Mouse (Mus musculus): ENCODE data around the gene Kctd21.

Gene Kctd21

DNA sequence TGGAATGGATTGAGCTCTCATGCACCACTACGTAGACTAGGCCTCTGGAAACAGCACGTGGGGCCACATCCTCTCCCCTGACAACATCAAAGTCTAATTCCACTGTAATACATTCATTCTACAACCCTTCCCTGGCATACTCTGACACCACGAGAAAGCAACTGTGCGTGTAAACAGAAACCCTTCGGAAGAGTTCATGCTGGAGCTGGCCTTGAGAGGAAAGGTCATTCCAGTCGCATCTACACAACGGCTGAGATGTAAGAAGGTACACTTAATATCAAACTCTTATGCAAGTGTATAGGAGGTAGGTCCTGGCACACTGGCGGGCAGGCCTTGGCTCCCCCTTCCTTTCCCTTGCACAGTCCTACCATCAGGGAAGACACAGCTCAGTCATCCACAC lies 7.8 kb upstream of the Kctd21 start:
- DNase-seq (ENCODE audit: low read depth): no peak

DNA sequence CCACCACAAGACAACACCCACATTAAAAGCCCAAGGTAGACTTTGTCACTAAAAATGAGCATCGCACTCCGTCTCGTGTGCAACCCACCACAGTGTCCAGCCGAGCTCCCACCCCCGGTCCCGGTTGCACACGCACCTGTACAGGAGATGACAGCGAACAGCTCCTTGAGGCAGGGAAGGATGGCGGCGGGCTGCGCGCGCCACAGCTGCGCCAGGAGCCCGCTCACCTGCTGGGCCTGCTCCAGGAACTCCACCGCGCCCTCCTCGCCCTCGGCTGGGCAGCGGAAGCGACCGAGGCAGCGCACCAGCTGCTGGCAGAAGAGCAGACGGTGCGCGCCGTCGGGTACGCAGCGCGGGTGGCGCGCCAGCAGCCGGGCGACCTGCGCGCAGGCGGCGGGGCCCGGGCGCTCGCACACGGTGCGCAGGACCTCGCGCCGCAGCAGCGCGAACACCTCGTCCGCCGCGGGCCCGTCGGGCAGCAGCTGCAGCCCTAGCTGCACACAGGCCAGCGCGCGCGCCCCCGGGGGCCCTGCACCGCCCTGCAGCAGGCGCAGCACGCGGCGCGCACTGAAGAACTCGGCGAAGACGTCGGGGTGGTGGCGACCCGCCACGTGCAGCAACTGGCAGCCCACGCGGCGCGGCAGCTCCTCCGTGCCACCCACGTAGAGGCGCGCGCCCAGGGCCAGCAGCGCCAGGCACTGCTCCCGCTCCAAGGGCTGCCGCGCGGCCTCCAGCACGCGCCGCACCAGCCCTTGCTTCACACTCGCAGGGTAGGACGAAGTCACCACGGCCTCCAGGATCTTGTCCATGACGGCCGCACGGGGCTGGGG lies 6.8 kb upstream of the Kctd21 start:
- no peak for DNase-seq (ENCODE audit: low read depth)

DNA sequence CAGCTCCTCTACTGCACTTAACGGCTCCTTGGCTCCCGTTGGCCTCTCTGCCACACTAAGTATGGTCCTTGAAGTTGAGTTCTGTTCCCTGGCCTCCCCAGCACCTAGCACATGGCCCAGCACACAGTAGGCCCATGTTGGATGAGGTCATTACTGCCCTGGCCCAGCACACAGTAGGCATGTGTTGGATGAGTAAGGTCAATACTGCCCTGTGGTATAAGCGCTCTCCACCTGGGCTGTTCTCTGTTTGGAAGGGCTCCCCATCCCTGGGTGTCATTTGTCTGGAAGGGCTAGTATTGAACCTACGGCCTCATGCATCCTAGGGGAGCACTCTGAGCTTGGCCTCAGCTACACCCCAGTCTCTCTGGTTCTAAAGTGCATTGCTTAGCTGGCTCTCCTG lies 4.8 kb upstream of the Kctd21 start:
- no peak for DNase-seq (ENCODE audit: low read depth)

DNA sequence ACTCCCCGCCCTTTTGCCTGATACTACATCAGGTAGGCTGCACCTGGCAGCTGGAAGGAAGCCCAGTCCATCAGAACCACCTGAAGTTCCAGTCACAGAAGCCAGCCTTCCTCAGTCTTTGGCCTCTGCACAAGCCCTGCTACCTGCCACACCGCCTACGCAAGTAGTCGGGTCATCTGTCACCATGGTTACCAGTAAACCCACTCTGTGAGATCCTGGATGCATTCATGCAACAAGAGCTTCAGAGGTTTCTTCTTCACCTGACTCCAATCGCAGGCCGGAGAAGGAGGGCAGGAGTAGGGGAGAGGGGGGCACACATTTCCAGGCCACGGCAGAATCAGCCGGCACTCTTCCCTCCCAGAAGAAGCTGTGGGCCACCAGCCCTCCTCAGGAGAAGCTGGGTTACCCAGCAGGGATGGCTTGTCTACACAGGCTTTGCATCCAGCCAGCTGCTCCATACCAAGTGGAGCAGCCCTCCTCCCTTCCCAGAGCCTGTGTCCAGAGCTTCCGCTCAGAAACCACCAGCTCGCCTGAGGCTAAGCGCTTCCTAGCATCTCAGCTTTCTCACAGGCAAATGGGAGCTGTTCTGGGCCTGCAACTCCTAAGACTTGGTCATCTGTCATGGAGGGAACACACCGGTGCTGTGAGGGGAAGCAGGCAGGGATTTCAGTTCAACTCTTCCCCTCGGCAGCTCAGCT lies 3.1 kb upstream of the Kctd21 start:
- no peak for DNase-seq (ENCODE audit: low read depth)

DNA sequence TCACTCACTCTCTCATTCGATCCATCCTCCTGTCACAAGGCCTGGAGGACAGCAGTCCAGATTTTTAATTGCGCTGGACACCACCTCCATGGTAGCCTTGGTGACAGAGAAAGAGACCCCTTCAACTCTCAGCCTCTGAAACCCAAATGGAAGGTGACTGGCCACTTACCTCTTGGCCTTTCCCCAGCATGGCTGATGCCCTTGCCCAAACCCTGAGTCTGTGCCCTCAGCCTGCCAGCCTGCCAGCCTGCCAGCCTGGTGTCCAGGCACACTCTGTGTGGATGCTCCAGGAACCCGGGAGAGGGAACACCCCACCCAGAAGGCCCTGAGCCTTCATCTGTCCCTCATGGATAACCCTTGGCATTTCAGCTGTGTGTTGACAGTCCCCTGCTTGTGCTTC lies 2.5 kb upstream of the Kctd21 start:
- DNase-seq (ENCODE audit: low read depth): no peak

DNA sequence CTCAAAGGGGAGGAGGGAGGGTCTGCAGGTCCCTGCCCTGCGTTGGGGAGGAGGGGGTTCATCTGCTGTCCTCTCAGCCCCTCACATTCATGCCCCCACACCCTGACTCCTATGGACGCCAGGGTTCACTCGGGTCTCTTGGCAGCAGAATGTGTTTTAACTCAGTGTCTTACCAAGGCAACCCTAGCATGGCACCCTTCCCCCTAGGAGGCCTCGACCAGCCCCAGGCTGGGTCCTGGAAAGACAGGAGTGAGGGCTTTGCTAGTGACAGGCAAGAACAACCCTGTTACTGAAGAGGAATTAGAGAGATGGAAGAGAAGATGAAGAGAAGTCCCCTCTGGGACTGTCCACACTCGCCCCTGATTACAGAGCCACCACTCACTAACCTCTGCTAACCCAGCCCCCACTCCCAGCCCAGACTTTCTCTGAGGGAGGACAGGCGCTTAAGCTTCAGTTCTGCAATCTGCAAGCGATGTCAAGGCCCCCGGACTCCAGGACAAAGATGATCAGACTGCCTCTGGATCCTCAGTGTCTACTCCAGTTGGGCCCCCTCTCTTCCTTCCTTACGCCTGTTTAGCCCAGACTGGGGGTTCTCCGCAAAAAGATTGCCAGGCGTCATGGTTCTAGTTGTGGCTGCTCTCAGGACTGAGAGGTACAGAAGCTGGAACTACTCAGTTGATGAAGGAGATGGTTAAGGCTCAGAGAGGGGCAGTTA lies 1.0 kb upstream of the Kctd21 start:
- DNase-seq (ENCODE audit: low read depth): no peak

DNA sequence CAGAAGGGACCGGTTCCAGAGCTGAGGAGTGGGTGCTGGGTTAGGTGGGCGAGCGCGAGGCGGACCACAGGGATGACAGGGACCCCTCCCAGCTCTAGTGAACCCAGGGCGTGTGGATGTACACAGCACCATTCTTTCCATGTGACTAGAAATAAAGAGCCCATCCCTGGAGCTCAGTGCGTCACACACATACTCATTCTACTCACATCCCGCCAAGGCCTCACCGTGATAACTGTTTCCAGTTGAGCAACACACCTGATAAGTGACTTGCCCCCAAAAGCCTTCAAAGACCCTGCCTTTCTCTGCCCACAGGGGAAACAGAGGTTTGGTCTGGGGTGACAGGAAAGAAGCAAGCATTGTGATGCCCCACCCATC lies 527 bp downstream of the Kctd21 start:
- peak; percentile 38 for DNase-seq (ENCODE audit: low read depth)

DNA sequence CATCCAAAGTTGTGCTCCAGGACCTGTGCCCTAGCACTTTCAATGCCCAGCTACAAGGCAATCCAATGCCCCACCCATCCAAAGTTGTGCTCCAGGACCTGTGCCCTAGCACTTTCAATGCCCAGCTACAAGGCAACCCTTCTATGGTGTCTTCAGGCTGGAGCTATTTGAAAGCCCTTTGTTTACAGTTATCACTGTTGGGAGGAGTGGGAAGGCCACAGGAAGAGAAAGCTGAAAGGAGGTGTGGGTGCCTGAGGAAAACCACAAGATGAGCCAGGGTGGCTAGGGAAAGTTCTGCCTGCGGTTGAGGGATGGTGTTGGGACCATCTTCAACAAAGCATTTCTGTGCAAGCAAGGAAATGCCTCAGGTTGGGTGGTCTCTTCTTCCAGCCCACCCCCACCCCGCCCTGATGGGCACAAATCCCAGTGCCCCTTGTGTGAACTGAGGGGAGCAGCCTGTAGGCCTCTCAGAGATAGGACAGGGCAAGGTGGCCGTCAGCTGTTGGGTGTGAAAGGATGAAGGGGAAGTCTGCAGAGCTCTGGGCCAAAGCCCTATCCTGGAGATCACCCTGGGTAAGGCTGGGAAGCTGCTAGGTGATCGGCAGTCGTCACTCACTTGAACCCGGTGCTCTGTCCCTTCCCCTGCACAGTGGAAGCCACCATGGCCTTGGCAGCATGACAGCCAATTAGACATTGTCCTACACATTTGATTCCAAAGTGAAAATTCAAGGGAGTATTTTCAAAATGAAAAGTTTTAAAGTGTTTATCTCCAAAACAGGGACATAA lies 1.2 kb downstream of the Kctd21 start:
- no peak for DNase-seq (ENCODE audit: low read depth)

DNA sequence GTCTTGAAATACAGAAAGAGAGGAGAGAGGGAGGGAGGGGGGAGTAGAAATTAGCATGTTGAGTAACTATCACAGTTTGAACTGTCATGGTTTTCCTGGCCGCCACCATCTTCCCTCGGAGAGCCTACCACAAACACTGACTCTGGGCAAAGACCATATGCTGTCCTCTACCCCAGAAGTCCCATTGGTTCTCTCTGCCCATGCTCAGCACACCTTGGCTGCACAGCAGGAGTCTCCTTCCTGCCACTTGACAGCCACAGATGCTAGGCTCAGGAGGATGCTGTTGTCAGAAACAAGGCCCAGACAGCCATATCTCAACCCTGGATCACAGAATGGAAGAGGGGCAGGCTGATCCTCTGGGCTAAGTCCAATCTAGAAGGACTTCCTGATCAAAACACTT lies 2.3 kb downstream of the Kctd21 start:
- no peak for DNase-seq (ENCODE audit: low read depth)

DNA sequence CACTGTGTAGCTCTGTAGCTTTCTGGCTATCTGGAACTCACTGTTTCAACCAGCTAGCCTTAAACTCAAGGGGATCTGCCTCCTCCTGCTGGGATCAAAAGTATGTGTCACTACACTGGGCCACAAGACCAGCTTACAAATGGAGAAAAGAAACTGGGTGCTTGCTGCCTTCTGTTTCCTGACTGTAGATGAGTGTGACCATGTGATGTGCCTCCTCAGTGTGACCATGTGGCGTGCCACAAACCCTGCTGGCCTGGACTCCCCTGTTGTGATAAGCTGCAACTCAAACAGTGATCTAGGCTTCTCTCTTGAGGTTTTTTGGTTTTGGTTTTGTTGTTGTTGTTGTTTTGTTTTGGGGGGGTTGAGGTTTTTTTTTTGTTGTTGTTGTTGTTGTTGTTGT lies 4.6 kb downstream of the Kctd21 start:
- peak; percentile 83 for DNase-seq (ENCODE audit: low read depth)

DNA sequence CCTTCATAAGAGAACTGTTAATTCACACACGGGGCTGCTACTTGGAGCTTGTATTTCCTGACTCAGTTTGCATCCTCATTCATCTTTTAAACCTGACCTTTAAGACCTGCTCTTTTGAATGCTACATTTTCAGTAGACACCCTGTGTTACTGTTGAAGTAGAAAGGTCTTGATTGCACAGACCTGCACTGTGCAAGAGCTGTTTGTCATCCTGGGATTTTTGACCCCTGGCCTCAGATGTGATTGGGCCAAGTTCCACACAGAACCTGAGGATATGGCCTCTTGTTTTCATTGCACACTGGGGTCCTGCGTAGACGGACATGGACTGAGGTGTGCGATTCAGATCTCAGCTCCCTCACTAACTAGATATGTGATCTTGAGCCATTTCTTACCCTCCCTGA lies 6.5 kb downstream of the Kctd21 start:
- DNase-seq (ENCODE audit: low read depth): no peak

DNA sequence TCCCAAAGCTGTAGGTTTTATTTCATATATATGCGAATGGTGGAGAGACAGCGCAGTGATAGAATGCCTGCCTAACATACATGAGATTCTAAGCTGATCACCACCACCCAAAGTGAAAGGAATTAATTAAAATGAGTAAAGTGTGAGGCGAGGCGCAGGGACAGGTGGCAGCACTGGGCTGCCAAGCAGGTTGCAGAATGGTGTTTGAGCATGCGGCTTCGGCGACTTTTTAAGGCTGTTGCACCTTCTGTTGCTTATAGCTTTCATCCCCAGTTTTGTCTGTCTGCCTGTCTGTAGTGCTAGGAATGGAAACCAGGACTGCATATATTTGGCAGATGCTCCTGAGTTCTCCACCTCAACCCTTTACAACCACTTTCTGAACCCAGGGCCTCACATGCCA lies 7.5 kb downstream of the Kctd21 start:
- no peak for DNase-seq (ENCODE audit: low read depth)

DNA sequence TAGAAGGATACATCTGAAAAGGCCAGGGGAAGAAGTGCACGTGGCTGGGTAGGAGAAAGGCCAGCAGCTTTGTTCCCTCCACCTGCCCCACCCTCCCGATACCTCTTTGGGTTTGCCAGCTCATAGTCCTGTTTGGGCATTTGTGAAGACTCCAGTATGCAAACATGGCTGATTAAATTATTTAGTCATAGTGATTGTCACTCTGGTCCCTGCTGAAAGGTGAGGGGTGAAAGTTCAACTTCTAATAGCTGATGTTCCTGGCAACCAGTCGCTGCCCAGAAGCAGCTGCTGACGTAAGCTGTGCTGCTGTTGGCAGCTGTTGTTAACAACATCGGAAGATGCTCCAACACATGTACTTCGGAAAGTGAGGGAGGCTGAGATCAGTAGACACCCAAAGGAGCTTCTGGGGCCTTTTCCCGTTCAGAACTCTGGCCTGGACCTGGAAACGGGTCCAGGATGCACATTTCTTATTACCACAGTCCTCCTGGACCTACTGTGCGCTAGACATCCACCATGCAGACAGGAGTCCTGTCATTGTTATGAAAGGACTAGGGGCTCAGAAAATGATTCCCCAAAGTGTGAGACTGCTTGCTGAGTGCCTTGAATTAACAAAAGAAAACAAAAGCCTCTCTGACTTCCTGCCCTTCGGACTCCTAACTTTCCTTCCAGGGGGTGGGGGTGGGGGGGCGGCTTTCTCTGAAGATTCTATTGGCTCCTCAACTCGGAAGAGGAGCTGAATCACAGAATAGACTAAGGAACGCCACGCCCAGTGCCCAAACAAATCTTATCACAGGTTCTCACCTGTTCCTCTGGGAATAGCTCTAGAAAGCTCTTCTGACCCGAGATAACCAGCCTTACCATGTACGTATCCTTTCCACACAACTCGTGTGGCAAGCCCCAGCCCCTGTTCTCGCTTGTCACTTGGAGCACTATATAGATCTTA lies 9.1 kb downstream of the Kctd21 start:
- no peak for DNase-seq (ENCODE audit: low read depth)

DNA sequence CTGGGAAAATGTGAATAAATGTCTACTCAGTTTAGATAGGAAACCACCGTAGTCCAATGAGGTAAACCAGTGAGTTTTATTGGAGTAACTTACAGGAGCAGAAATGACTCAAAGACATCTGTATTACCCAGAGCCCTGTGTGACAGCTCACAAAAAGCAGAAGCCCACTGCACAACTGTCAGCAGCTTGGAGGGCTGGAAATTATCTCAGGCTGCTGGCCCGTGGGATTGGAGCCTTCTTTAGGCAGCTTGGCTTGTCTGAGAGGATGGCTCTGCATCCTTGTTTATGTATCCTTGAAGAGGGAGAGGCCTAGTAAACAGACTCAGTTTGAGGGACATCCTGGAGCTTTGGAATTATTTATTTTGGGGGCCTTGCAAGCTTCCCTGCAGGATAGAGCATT lies 10.8 kb downstream of the Kctd21 start:
- DNase-seq (ENCODE audit: low read depth): no peak

DNA sequence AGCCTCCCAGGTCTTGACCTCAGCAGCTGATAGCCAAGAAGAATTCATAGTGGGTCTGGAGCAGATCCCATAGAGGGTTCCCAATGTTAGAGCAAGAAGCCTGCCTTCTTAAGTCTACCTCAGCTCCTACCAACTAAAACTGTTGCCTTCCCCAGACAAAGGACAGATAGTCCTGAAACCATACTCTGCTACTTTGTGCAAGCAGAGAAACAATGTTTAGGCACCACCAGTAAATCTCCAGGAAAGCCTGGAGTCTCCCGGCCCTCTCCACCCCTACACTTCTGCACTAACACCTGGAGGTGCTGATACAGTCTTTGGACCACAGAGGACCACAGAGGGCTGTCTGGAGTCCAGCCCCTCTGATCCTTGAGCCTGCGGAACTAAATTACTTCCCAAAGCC lies 12.5 kb downstream of the Kctd21 start:
- DNase-seq (ENCODE audit: low read depth): no peak

DNA sequence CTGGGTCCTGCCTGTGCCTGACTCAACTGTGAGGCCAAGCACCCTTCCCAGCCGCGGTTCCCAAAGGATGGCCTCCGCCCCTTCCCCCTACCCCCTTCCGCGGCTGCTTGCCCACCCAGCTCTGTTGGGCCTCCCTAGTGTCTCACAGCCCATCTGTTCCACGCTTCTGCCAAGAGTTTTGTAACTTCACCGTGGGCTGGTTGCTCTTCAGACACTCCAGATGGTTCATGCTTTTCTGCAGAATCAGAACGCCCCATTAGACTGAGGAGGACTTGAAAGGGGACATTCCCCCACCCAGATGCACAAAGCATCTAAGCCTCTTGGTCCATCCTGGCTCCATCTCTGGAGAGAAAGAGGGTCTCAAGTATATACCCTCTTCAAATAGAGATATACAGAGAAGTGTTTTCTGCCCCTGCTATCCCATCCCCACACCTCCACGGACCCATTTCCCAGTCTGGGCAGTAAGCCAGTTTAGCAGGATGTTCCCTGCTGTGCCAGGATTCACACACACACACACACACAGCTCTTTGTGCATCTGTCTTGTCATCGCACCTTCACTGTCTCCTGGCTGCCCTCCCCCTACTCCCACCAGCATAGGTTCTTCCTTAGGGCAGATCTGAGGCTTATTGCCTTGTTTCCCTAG lies 13.2 kb downstream of the Kctd21 start:
- DNase-seq (ENCODE audit: low read depth): no peak

DNA sequence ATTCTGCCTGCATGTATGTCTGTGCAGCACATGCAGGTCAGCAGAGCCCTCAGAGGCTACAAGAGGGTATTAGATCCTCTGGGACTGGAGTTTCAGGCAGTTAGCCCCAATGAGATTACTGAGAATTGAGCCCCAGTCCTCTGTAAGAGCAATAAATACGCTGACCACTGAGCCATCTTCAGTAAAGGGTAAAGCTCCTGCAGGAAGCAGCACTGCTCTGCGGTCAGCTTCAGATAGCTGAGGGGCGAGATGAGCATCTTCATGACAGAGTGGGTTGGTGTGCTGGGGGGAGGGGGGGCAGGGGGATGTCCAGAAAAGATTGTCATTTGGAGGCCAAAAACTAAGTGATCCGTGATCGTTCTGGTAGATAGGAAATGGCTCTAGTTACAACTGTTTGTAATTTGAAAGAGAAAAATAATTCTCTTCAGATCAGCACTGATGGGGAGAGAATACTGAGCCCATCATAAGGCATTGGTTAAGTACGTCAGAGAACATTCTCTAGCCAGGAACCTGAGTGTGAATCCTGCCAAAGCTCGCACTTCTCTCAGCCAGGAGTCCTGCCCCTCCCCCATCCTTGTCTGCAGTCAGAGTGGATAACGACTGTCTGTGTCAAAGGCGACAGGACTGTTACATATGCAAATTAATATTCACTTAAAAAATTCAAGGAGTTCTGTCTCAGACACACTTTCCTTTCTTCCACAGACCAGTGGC lies 14.1 kb downstream of the Kctd21 start:
- DNase-seq (ENCODE audit: low read depth): no peak

DNA sequence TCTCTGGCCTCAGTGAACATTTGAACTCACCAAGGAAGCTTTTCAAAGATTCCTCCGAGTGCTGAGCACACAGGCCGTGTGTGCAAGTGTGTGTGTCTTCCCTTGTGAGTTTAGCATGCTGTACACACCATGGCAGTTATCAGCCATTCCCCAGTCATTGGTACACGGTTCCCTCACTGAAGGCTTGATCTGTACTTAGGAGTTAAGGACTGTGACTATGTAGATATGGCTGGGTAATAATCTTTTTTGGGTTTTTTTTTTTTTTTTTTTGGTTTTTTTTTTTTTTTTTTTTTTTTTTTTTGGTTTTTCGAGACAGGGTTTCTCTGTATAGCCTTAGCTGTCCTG lies 14.7 kb downstream of the Kctd21 start:
- DNase-seq (ENCODE audit: low read depth): no peak

DNA sequence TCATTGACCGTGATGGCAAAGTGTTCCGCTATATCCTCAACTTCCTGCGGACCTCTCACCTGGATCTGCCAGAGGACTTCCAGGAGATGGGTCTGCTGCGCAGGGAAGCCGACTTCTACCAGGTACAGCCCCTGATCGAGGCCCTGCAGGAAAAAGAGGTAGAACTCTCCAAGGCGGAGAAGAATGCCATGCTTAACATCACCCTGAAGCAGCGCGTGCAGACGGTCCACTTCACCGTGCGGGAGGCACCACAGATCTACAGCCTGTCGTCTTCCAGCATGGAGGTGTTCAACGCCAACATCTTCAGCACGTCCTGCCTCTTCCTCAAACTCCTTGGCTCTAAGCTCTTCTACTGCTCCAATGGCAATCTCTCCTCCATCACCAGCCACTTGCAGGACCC lies 15.3 kb downstream of the Kctd21 start:
- DNase-seq (ENCODE audit: low read depth): no peak

DNA sequence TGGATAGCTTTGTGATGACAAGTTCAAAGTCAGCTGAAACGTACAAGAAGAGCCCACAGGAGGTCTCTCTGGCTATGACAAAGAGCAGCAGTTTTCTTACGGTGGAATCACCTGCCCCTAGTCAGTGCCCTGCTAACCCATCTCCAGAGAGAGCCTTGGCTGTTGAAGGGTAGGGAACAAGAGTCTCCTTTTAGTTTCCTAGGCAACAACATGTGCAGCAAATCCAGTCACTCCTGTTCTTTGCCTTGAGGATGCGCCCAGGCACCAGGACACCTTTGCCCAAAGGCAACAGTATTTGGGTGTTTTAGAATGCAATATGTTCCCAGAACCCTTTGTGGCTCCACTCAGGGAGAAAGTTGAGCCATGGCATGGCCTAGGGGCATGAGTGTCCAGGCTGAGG lies 16.2 kb downstream of the Kctd21 start:
- DNase-seq (ENCODE audit: low read depth): no peak
